Mouse (Mus musculus) small intestine, adult 2 months (tissue): Measurements from ENCODE around the gene Klf12.

Experiments used
- CTCF ChIP-seq: fragments of 200-500 bp; IDR thresholded peaks from 2 replicates; pipeline ENCODE4 v1.5.1; 2012; ENCODE audit warnings: low read depth, mild to moderate bottlenecking, control low read depth, inconsistent platforms, low read length, moderate library complexity, mixed read lengths; ENCODE audit not compliant: insufficient replicate concordance, insufficient read length; ENCODE audit errors: extremely low read depth
- POLR2A ChIP-seq: fragments of 200-500 bp; IDR thresholded peaks from 2 replicates; pipeline ENCODE4 v1.6.1; 2012; ENCODE audit warnings: low read depth, mild to moderate bottlenecking, control low read depth, inconsistent platforms, low read length, moderate library complexity

DNA sequence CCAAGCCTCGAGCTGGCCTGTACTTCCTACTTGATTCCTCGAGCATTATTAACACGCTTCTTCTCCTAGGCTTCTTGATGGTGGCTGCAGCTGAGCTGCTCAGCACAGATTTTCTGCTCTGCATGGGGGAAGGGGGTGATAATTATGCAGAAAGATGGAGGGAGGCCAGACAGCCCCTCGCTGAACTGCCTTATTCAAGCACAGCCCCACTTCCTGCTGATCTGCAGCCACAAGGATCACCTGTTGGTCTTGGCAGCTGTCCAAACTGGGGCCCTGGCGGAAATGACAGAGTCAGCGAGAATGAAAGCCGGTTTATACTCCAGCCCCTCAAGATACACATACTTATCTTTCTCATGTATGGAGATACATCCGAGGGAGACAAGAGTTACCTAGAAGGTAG is 341.3 kb downstream of the Klf12 start:
- TF ChIP-seq CTCF: no peak
- no peak for TF ChIP-seq POLR2A
